Mouse (Mus musculus) adipocyte (in vitro differentiated cells): ENCODE results near the gene Tnfsf11.
A peak's percentile ranks its signal among the peaks of the same experiment; 100 is the strongest.

Experiments used
- DNase-seq: peaks from one replicate; pipeline ENCODE4 v3.0.0-alpha.2; 2016; ENCODE audit warnings: low spot score

Gene Tnfsf11

GRCm38 (mm10) chr14:78307286-78308237 is at the start of gene Tnfsf11:
Gene Tnfsf11 (minus strand): TSS chr14:78308043.
- no peak for DNase-seq

DNA sequence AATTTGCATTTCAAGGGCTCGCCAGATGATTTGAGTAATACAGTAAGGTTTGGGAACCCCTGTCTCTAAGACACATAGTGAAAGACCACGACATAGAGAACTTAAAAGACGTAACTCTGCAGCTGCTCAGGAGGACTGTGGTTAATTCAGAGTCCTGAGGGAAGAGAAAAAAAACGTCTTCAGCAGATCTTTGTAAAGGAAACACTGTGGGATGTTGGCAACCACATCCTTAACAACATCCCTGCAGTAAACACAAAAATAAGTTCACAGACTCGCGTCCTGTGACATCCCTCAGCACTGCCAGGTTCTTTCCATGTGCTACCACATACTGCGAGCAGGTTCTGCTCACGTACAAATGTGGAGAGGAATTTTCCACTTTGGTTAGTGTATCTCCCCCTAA is 48.9 kb upstream of the Tnfsf11 start:
- DNase-seq, result no peak

DNA sequence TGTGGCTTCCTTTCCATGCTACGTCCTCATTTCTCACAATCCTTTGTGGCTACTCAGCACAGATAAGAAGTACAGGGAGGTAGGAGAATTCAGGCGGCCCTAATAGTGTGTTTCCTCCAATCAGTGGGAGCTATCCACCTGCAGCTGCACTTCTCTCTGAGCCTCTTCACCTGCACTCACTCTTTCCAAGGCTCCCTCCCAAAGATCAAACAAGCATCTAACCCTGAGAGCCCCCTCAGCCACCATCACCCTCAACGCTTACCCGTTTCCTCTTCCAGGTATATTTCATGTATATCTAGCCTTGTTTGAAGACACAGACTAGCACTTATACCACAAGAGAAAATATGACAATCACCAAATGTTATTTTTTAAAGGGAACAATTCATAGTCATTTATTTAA is 47.5 kb upstream of the Tnfsf11 start:
- no peak for DNase-seq

DNA sequence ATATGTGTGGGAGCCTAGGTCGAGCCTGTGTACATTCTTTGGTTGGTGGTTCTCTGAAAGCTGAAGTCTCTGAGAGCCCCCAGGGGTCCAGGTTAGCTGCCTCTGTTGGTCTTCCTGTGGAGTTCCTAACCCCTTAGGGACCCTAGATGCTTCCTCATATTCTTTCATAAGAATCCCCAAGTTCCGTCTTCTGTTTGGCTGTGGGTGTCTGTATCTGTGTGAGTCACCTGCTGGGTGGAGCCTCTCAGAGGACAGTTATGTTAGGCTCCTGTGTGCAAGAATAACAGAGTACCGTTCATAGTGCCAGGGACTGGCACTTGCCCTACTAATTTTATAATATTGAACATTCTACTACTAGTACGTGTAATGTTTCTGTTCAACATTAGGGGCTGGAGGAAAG is 45.0 kb upstream of the Tnfsf11 start:
- DNase-seq, result no peak

DNA sequence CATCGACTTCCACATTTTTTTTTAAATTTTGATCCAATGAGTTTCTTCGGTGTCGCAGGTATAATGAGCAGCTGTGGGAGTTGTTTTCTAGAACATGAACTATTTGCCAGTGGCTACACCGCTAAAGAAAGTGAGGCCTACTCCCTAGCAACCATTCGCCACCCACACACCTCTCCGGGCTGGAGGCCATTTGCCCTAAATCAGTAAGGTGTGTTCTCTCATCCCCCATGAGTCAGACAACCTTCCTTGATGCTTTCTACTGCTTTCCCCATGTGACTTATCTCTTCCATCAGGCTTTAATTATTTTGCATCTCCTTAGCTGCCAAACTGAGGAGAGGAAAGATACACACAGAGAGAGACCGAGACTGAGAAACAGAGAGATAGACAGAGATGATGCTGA is 43.7 kb upstream of the Tnfsf11 start:
- no peak for DNase-seq

- DNase-seq, result no peak
Observed at GRCm38 (mm10) chr14:78347715-78348114, 39.9 kb upstream of the Tnfsf11 start.

- DNase-seq, result no peak
Observed at GRCm38 (mm10) chr14:78343007-78343406, 35.2 kb upstream of the Tnfsf11 start.

GRCm38 (mm10) chr14:78342146-78342545 is 34.3 kb upstream of the Tnfsf11 start:
- DNase-seq, result no peak

GRCm38 (mm10) chr14:78333341-78333740 is 25.5 kb upstream of the Tnfsf11 start:
- no peak for DNase-seq

DNA sequence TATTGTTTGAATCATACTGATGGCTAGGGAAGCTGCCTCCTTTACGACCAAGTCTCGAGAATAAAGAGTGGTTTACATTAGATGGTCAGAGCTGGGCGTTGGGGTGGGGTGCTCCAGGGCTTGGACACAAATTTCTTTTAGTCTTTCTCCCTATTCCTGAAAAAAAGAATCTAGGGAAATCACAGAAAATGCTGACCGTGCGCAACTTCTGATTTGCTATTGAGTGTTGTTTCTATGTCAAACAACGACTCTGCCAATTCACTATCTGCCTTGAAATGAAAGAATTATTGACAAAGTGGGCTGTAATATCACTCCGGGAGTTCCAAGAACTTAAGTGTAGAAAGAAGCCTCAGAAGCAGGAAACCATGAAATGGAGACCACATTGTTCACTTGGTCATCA is 23.5 kb upstream of the Tnfsf11 start:
- DNase-seq, result no peak

- no peak for DNase-seq
Observed at GRCm38 (mm10) chr14:78330576-78331300, 22.9 kb upstream of the Tnfsf11 start.

- peak; percentile 15 for DNase-seq
Observed at GRCm38 (mm10) chr14:78329765-78330451, 22.1 kb upstream of the Tnfsf11 start.

- peak; percentile 51 for DNase-seq
Observed at GRCm38 (mm10) chr14:78323356-78323755, 15.5 kb upstream of the Tnfsf11 start.

DNA sequence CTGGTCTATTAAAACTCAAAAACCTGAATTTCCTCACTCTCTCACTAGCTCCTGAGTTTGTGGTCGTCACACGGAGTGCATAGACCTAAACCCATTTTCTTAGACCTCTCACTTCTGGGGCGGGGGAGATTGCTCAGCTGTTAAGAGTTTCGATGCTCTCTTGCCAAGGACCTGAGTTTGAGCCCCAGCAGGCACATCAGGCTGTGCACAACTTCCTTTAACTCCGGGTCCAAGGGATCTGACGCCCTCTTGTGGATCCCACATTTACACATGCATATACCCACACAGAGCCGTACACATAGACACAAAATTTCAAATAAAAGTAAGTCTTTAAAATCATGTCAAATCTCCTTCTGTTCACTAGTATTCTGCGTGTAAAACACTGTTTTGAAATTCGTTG is 15.1 kb upstream of the Tnfsf11 start:
- DNase-seq, result no peak

DNA sequence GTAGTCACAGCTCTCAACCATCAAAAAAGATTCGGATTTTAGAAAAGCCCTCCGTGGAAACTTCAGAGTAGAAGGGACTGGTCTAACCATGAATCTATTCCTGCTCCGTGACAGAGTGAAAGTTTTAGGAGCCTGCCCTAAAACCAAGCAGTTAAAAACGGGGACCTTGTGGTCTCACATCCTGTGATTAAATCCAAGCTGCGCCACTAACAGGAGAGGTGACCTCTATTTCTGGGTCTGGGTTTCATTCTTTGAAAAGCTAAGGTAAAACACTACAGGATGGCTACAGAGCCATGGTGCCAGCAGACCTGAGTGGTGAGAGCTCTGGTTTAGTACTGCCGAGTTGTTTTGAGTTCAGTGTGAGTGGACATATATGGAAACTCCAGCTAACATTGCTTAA is 12.4 kb upstream of the Tnfsf11 start:
- no peak for DNase-seq

- DNase-seq, result no peak
Observed at GRCm38 (mm10) chr14:78319580-78319979, 11.7 kb upstream of the Tnfsf11 start.

DNA sequence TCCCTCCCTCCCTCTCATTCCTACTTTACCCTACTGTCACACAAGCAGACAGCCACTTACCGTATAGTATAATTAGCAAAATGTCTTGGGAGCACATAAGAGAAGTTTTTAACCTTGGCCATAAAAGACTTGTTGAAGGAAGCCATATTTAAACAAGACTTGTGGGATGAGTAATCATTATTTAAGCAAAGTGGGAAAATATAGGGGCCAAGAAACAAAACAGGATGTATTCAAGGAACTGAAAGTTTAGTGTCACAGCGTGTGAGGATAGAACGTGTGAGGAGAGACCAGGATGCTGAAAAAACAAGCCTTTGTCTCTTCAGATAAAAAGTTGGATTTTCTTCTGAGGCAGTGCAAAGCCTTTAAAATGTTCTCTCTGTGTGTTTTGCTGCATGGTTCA is 11.2 kb upstream of the Tnfsf11 start:
- DNase-seq, result no peak

DNA sequence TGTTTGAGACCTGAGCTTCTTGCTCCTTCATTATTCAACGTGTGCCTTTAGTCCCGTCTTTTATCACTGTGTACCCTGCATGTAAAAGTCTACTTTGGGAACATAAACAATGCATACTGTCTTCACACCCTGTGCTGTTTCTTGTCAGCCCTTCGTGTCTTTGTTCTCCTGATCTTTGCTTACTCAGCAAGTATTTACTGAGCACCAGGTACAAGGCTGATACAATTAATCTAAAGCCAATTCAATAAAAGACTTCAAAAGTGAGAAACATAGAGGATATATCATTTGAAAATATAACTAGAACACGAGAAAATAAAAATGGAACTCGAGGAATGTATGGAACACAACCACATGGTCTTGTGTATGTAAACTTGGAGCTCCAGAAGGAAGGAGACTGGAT is 9.8 kb upstream of the Tnfsf11 start:
- no peak for DNase-seq

DNA sequence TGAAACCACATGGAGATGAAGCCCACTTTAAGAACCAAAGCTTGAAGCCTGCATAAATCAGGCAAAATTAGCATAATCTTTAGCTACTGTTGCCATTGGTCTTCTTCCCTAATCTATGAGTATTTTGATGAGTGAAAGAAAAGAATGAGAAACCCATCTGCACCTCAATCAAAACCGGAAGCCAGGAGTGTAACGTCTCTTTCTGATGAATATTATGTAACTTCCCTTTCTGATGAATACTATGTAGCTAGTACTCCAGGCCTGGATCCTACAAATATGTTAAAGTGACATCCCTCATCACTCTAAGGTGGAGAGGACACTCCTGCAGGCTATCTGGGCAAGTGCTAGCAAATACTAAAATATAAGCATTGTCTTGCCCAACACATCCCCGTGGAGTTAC is 6.9 kb downstream of the Tnfsf11 start:
- DNase-seq, result no peak

- DNase-seq, result no peak
Observed at GRCm38 (mm10) chr14:78292687-78293086, 15.2 kb downstream of the Tnfsf11 start.

- no peak for DNase-seq
Observed at GRCm38 (mm10) chr14:78289912-78290523, 17.8 kb downstream of the Tnfsf11 start.

DNA sequence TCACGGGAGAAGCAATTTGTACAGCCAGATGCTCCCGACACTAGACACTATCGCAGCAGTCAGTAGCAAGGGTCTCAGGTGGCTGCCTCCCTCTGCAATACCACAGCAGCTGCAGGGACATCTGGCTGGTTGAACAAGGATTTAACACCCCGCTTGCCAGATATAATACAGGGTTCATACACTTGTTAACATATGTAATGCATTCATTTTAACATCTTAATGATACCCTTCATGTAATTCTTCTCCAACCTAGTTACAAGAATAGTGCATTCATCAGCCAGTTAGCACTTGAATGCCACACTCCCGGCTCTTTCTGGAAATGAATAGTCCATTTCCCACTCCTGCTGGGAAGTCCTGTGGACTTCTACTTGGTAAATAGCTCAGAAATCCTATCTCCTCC is 18.9 kb downstream of the Tnfsf11 start:
- no peak for DNase-seq
